Mouse (Mus musculus): ENCODE data around the gene Eef1akmt4.

The Eef1akmt4 gene

GRCm38 (mm10) chr16:20611357-20612227, at the start of gene Eef1akmt4, which contains the start of the genes Gm49333 and Alg3:
Gene Eef1akmt4 (plus strand): TSS chr16:20611593.
Gene Gm49333 (plus strand): TSS chr16:20611610.
Gene Alg3 (minus strand): TSS chr16:20611735.
- peak; percentile 75 for DNase-seq

DNA sequence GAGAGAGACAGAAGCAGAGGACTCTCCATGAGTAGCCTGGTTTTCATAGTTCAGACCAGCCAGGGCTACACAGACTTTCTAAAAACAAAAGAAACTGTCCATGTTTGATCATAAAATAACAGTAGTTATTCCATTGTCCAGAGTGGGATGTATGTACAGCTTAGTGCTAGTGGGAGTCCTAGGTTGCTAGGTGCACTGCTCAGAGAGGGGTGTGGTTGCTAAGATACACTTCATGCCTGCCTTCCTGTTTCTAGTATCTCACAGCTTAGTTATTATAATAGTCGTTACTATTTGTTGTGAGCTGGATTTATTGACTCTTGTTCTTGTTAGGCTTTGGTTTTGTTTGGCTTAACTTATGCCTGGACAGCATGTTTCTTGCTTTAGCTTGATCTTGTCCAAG, 46.3 kb upstream of the Eef1akmt4 start:
- no peak for DNase-seq

- DNase-seq: peak; percentile 29
Measured at GRCm38 (mm10) chr16:20589366-20589938, 21.9 kb upstream of the Eef1akmt4 start, which contains the start of gene Vwa5b2. Gene Vwa5b2 (plus strand): TSS chr16:20589471.

GRCm38 (mm10) chr16:20589939-20590679, 21.3 kb upstream of the Eef1akmt4 start:
- peak; percentile 45 for DNase-seq

DNA sequence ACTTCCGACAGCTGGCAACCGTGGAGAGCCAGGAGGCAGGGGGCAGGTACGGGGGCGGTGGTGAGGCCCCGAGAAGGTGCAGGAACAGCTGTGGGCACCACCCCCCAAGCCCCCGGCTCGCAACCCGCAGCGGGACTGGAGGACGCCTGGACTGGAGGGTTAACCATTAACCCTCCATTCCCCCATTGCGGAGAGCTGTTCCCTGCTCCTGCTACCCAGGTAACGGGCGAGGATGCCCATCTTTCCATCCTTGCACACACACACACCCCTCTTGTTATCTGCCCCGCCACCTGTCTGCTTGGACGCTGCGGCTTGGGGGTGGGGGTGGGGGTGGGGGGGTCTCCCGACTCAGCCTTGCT, 20.7 kb upstream of the Eef1akmt4 start:
- DNase-seq: no peak

DNA sequence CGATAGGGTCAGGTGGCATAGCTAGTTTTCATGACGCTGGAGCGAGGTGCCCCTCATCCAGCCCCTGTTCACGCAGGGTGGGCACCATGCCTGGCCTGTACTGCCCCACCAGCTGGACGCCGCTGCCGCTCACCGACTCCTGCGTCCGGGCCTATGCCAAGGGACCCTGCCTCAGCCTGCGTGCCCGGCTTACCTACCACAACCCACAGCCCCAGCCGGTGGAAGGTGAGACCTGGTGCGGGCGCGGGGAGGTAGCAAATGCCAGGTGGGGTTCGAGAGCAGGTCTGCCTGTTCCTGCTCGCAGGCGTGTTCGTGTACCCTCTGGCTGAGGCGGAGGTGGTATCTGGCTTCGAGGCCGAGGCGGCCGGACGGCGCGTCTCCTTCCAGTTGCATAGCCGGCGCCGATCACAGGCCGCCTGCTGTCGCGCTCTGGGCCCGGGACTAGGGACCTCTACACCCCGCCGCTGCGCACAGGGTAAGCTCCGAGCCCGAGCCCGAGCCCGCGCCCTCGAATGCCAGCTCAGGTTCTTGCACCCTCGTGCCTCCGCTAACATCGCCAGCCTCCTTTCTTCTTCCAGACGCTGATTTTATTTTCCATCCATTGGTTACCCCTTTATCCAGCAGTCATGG, 20.2 kb upstream of the Eef1akmt4 start:
- DNase-seq: no peak

DNA sequence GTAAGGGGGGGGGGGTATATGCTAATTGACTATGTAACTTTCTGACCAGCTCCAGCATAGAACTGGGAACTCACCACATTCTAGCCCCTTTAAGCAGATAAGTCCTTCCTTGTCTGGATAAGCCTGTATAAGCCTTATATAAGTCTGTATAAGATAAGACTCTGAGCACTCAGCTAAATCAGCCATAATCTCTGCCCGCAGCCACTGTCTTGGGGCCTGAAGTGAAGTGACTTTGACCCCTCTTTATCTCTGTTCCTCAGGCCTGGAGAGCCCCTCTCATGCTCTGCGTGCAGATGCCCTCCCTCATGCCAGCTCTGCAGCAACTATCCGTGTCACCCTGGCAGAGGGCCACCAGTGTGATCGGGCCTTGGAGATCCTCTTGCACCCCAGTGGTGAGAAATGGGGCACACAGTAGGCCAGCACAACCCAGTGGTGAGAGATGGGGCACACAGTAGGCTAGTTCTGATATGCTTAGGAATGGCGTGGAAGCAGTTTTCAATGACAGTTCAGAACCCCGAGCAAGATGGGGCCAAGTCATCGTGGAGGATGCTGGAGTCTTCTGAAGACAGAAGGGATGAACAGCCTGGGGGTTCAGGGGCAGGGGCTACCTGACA, 16.2 kb upstream of the Eef1akmt4 start:
- no peak for DNase-seq

GRCm38 (mm10) chr16:20595737-20596136, 15.7 kb upstream of the Eef1akmt4 start:
- no peak for DNase-seq

DNA sequence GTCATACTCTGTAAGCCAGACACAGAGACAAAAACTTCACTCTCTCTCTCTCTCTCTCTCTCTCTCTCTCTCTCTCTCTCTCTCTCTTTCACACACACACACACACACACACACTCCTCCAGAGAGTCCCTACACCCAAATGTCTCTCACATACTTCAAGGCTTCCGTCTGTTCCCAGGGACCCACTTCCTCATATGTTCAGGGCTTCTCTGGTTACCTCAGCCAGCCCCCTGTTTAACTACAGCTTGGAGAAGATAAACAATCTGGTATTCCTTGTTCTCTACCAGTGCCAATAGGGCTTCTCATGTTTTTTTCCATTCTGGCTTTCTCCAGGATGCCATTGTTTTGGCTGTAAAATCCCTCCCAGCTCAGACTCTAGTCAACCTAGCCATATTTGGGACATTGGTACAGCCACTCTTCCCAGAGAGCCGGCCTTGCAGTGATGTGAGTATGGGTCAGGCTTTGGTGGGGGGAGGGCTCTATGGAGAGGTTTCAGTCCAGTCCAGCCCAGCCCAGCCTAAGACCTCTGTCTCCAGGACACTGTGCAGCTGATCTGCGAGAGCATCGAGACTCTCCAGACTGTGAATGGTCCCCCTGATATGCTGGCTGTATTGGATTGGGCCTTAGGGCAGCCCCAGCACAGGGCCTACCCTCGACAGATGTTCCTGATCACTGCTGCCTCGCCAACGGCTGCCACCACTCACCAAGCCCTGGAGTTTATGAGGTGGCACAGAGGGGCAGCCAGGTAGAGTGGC, 14.5 kb upstream of the Eef1akmt4 start:
- DNase-seq: no peak

- no peak for DNase-seq
Measured at GRCm38 (mm10) chr16:20600511-20600910, 10.9 kb upstream of the Eef1akmt4 start.

- DNase-seq: no peak
Measured at GRCm38 (mm10) chr16:20604705-20605104, 6.7 kb upstream of the Eef1akmt4 start.

DNA sequence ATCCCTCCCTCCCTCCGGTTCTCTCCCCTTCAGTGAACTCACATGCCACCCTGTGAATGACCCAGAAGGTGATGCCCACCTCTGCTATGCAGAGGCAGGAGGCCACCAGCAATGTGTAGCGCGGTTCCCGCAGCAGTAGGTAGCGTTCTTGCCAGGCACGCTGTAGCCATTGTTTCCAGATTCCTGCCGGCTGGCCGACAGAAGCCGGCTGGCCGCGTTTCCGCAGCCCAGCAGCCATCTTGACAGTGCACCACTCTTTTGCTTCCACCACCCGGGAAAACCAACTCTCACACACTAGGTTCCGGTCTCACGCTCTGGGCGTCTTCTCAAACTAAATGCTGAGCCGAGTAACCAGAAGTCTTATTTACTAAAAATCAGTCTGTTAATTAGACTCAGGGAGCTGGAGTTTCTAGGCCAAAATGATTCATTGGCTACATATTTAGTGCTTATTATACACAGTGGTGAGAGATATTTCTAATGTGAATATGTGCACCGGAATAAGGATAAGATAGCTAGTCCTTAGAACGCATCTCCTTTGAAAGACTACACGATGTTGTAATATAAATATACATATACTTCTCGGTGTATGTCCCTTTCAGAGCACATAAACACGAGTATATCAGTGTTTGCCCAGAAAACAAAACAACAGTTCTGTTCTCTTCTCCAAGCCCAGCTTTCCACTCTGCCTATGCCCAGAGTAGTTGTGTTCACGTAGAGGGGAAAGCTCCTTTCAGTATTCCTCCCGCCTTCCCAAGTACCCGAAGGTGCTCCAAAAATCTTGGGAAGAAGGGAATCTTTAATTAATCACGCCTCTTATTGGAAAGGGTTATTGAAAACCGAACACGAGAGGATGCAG, 664 bp upstream of the Eef1akmt4 start:
- DNase-seq: peak; percentile 73

DNA sequence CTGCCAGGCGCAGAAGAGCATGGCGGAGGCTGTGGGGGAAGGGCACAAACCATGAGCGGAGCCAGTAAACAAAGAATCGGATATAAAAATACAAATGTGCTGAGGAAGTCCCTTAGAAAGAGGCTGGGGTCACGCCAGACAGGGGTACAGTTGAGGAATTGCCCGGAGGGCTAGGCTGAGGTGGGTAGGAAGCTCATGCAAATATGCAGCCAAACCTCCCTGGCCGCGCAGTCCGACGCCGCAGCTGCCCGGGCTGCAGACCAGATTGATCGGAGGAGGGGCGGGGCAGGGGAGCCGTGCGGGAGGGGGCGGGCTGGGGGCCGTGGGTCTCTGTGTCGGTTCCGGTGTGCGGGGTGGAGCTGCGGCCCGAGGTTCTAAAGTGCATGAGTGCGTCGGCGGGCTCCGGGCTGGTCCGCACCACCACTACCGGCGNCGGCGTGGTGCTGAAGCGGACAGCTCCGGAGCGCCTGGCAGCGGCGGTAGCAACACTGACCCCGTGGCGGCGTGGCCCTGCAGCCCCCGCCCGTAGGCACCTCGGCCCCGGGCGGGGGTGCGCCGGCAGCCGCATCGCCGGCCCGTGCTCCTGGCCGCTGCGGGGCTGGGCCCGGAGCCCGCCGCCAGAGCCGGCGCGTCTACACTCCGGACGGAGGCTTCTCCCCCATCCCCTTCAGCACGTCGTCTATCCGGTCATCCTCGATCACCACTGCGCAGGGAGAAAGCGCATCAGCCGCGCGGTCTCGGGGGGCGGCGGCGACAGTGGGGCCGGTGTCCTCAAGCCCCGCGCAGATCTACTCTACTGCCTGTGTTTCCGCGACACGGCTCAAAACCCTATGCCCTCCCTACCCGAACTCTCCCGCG, 8.4 kb downstream of the Eef1akmt4 start:
- peak; percentile 41 for DNase-seq

GRCm38 (mm10) chr16:20620399-20620735, 9.0 kb downstream of the Eef1akmt4 start:
- DNase-seq: no peak

GRCm38 (mm10) chr16:20620751-20621190, 9.4 kb downstream of the Eef1akmt4 start:
- DNase-seq: no peak

- peak; percentile 80 for DNase-seq
Measured at GRCm38 (mm10) chr16:20621191-20621990, 10.0 kb downstream of the Eef1akmt4 start, which contains the start of gene Camk2n2. Gene Camk2n2 (minus strand): TSS chr16:20621287.

DNA sequence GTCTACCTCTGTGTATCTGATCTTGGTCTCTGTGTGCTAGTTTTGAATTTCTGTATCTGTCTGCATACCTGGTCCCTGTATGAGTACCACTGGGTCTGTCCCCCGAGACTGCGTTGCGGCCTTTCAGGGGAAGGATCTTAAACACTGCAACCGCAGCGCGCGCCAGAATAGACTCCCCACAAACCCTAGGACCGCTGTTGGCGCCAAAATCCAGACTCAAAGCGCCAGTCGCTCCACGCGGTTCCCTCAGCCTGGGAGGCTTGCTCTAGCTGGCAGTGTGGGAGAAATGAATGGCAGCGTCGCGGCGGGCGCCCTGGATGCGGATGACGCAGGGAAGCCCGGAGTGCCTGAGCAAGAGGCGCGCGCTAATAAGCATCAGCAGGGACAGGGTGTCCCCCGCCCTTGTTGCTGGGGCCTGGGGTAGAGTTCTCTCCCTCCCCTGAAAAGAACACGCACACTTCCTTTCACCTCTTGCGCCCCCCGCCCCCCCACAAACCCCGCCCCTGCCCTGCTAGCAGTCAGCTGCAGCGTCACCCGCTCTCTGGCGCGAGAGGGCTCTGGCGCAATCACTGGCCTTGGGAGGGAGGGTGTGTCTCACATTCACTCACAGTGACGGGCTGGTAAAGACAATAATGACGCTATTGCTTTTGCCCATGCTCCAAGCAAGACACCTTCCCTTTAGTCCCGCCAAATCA, 10.7 kb downstream of the Eef1akmt4 start:
- DNase-seq: peak; percentile 73

GRCm38 (mm10) chr16:20623211-20623610, 11.8 kb downstream of the Eef1akmt4 start:
- DNase-seq: no peak

All from cerebellum, adult 8-10 months (tissue).